Mouse (Mus musculus): Measurements from ENCODE around the gene Dip2a. TPM values are rescaled to one million over a fixed set of nuclear protein-coding genes. Genes with fewer than 3 reads are reported as not detected.

Gene Dip2a
- polyA plus RNA-seq, 1 experiment from 2014 or later, result 6.3 TPM

DNA sequence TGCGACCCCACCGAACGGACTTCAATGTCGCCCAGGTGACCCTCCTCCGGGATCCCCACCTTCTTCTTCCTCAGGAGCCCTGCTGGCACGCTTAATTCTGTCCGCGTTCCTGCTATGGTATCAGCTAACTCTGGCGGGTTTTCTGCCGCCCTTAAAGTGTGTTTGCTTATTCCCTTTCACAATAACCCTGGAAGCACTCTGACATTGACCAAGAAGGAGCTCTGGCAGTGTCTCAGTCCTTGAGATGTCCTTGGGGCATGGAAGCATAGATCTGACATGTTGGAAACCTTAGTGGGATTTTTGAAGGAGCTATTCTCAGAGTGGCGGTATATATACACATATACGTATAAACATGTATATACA is 430 bp upstream of the Dip2a start:
- ATAC-seq (ENCODE audit: insufficient number of reproducible peaks, insufficient read depth, low FRiP score, low read depth), result peak; percentile 29; the same call in 1 of the 2 replicates
- no peaks in the 10 kb centered on the region for H3K27me3 ChIP-seq (ENCODE audit: control insufficient read depth, insufficient read depth, low read length)
- H3K4me1 ChIP-seq (ENCODE audit: control insufficient read depth in 2 of 2, insufficient read depth in 2 of 2, low read length in 2 of 2), result peaks cover 6 to 14% of the 10 kb centered on the region in 2 experiments
- H3K4me2 ChIP-seq (ENCODE audit: low read length), result peak overlapping the region; percentile 81
- peaks cover 14% of the 10 kb centered on the region for H3K36me3 ChIP-seq (ENCODE audit: control insufficient read depth, insufficient read depth, low read length)
- H3K9me3 ChIP-seq (ENCODE audit: control insufficient read depth, low read length), result no peaks in the 10 kb centered on the region
- H3K9ac ChIP-seq (ENCODE audit: low read length), result peak overlapping the region; percentile 91
- peak overlapping the region; percentile 74 to 80 for H3K27ac ChIP-seq (replicated peaks in 1 of 2; ENCODE audit: control insufficient read depth in 1 of 2, insufficient read depth in 1 of 2, low read depth in 2 of 2, low read length in 2 of 2)
- 5% methylated on average over 12 of the region's 12 CpGs for WGBS
- H3K4me3 ChIP-seq (ENCODE audit: control insufficient read depth in 1 of 2, insufficient read depth in 1 of 2, low read depth in 1 of 2, low read length in 2 of 2), result peak overlapping the region; percentile 79 to 93

DNA sequence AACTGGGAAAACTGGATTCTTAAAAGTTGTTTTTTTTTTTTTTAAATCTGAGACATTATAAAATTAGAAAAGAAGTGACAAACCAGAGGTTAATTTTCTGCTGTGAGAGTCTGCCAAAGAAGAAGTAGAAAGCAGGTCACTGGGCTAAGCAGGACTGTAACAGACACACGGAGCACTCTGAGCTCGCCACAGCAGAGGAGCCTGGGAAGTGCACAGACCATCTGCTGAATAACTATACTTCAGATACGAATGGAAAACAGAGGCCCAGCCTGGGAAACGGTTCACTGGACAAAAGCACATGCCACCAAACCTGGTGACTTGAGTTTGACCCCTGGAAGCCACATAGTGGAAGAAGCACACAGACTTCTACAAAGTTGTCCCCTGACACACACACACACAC is 10.7 kb downstream of the Dip2a start:
- Histone ChIP-seq H3K4me2 (ENCODE audit: low read length) (no peak overlapping the region), H3K4me3 (ENCODE audit: control insufficient read depth in 1 of 2, insufficient read depth in 1 of 2, low read depth in 1 of 2, low read length in 2 of 2) (no peak overlapping the region), H3K9me3 (ENCODE audit: control insufficient read depth, low read length) (no peaks in the 10 kb centered on the region), H3K4me1 (ENCODE audit: control insufficient read depth in 2 of 2, insufficient read depth in 2 of 2, low read length in 2 of 2) (peaks cover 3 to 25% of the 10 kb centered on the region in 2 experiments; a peak in 3 of 4 replicates), H3K36me3 (ENCODE audit: control insufficient read depth, insufficient read depth, low read length) (no peaks in the 10 kb centered on the region), H3K9ac (ENCODE audit: low read length) (no peak overlapping the region), H3K27me3 (ENCODE audit: control insufficient read depth, insufficient read depth, low read length) (no peaks in the 10 kb centered on the region), H3K27ac (replicated peaks in 1 of 2; ENCODE audit: control insufficient read depth in 1 of 2, insufficient read depth in 1 of 2, low read depth in 2 of 2, low read length in 2 of 2) (peak overlapping the region; percentile 14 to 48; a peak in 2 of 4 replicates)
- WGBS, result 17% methylated on average over 4 of the region's 4 CpGs
- no peak for ATAC-seq (ENCODE audit: insufficient number of reproducible peaks, insufficient read depth, low FRiP score, low read depth)

DNA sequence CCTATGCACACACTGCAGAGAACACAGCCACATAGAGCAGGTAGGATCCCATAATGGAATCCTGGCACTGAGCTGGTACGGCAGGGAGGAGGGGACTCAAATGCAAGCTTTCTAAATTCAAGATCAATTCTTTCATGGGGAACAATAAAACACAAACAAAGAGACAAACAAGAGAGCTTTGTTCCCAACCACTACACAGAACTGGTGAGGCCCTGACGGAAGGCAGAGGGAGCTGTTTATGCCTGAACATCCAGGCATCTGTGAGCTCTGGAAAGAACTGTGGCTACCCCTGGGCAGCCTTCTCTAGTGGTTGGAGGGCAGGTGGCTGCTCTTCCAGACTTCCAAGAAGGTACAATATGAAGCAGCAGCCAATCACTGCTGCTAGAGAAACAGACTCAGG is 13.1 kb downstream of the Dip2a start:
- Histone ChIP-seq H3K9ac (ENCODE audit: low read length) (no peak overlapping the region), H3K4me3 (ENCODE audit: control insufficient read depth in 1 of 2, insufficient read depth in 1 of 2, low read depth in 1 of 2, low read length in 2 of 2) (no peak overlapping the region), H3K27ac (replicated peaks in 1 of 2; ENCODE audit: control insufficient read depth in 1 of 2, insufficient read depth in 1 of 2, low read depth in 2 of 2, low read length in 2 of 2) (no peak overlapping the region), H3K9me3 (ENCODE audit: control insufficient read depth, low read length) (no peaks in the 10 kb centered on the region), H3K36me3 (ENCODE audit: control insufficient read depth, insufficient read depth, low read length) (no peaks in the 10 kb centered on the region), H3K27me3 (ENCODE audit: control insufficient read depth, insufficient read depth, low read length) (no peaks in the 10 kb centered on the region), H3K4me2 (ENCODE audit: low read length) (no peak overlapping the region), H3K4me1 (ENCODE audit: control insufficient read depth in 2 of 2, insufficient read depth in 2 of 2, low read length in 2 of 2) (peaks cover 3 to 32% of the 10 kb centered on the region in 2 experiments; a peak in 3 of 4 replicates)
- ATAC-seq (ENCODE audit: insufficient number of reproducible peaks, insufficient read depth, low FRiP score, low read depth), result no peak
- 86% methylated on average over 2 of the region's 2 CpGs for WGBS

DNA sequence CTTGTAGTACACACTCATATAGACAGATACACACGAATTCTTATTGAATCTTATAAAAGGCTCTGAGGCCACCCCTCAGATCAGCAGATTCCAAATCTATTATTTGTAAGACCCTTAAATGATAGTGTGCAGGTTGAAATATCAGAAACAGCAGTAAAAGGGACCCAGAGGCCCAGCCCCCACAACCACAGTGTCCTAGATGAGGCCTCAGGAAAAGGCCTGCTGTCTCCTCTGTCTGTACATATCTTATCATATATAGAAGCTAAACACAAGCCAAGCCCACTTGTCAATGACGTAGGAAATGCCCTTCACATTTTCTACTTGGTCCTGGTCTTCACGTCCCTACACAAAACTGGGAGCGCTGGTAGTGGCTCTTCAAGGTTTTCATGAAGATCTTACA is 16.0 kb downstream of the Dip2a start:
- 48% methylated on average over 4 of the region's 4 CpGs for WGBS
- peaks cover 2 to 18% of the 10 kb centered on the region in 2 experiments; a peak in 2 of 4 replicates for H3K4me1 ChIP-seq (ENCODE audit: control insufficient read depth in 2 of 2, insufficient read depth in 2 of 2, low read length in 2 of 2)
- no peak overlapping the region for H3K4me2 ChIP-seq (ENCODE audit: low read length)
- peaks cover 9% of the 10 kb centered on the region; the same call in 1 of the 2 replicates for H3K36me3 ChIP-seq (ENCODE audit: control insufficient read depth, insufficient read depth, low read length)
- H3K27ac ChIP-seq (replicated peaks in 1 of 2; ENCODE audit: control insufficient read depth in 1 of 2, insufficient read depth in 1 of 2, low read depth in 2 of 2, low read length in 2 of 2), result no peak overlapping the region
- H3K9me3 ChIP-seq (ENCODE audit: control insufficient read depth, low read length), result no peaks in the 10 kb centered on the region
- no peak overlapping the region for H3K4me3 ChIP-seq (ENCODE audit: control insufficient read depth in 1 of 2, insufficient read depth in 1 of 2, low read depth in 1 of 2, low read length in 2 of 2)
- no peak overlapping the region for H3K9ac ChIP-seq (ENCODE audit: low read length)
- ATAC-seq (ENCODE audit: insufficient number of reproducible peaks, insufficient read depth, low FRiP score, low read depth), result no peak
- no peaks in the 10 kb centered on the region for H3K27me3 ChIP-seq (ENCODE audit: control insufficient read depth, insufficient read depth, low read length)

DNA sequence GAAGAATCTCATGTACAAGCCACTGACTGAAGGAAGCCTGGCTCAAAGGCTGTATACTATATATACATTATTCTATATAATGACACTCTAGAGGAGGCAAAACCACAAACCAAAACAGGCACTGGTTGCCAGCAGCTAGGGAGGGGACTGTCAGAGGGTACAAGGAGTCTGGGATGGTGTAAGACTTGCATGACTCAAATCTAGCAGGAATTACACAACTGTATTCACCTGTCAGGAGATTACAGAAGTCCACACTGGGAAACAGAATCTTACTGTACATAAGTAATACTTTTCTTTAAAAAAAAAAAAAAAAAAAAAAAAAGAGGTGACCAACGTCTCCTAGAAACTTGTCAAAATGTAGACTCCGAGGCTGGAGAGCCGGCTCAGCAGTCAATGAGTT is 16.5 kb downstream of the Dip2a start:
- Histone ChIP-seq H3K4me1 (ENCODE audit: control insufficient read depth in 2 of 2, insufficient read depth in 2 of 2, low read length in 2 of 2) (peaks cover 2 to 17% of the 10 kb centered on the region in 2 experiments; a peak in 2 of 4 replicates), H3K9ac (ENCODE audit: low read length) (no peak overlapping the region), H3K27ac (replicated peaks in 1 of 2; ENCODE audit: control insufficient read depth in 1 of 2, insufficient read depth in 1 of 2, low read depth in 2 of 2, low read length in 2 of 2) (no peak overlapping the region), H3K4me2 (ENCODE audit: low read length) (no peak overlapping the region), H3K9me3 (ENCODE audit: control insufficient read depth, low read length) (no peaks in the 10 kb centered on the region), H3K4me3 (ENCODE audit: control insufficient read depth in 1 of 2, insufficient read depth in 1 of 2, low read depth in 1 of 2, low read length in 2 of 2) (no peak overlapping the region), H3K36me3 (ENCODE audit: control insufficient read depth, insufficient read depth, low read length) (peaks cover 9% of the 10 kb centered on the region; the same call in 1 of the 2 replicates), H3K27me3 (ENCODE audit: control insufficient read depth, insufficient read depth, low read length) (no peaks in the 10 kb centered on the region)
- WGBS, result 75% methylated on average over 3 of the region's 3 CpGs
- ATAC-seq (ENCODE audit: insufficient number of reproducible peaks, insufficient read depth, low FRiP score, low read depth), result no peak

DNA sequence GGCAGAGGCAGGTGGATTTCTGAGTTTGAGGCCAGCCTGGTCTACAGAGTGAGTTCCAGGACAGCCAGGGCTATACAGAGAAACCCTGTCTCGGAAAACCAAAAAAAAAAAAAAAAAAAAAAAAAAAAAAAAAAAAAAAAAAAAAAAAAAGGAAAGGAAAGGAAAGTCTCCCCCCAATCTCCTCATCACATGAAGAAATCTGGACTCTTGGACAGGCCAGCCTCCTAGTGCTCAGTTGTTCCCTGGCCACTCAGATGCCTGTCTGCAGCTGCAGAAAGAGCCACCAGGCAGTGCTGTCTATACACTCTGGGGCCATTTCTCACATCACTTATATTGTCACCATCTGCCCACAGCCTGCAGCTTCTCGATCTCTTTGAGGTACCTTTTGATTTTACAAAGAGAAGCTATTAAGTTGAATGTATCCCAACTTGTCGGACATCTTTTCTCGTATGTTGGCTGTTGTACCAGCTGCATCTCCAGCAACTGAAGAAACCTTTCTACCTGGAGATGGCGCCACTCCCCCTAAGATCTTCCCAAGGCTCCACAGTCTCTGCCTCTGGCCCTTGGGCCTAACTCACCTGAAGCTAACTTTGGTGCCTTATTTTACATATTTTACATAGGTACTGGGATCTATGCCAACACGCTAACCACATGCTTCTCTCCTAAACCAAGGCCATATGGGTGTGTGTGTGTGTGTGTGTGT is 18.6 kb downstream of the Dip2a start:
- Histone ChIP-seq H3K9me3 (ENCODE audit: control insufficient read depth, low read length) (no peaks in the 10 kb centered on the region), H3K27me3 (ENCODE audit: control insufficient read depth, insufficient read depth, low read length) (no peaks in the 10 kb centered on the region), H3K4me3 (ENCODE audit: control insufficient read depth in 1 of 2, insufficient read depth in 1 of 2, low read depth in 1 of 2, low read length in 2 of 2) (no peak overlapping the region), H3K9ac (ENCODE audit: low read length) (no peak overlapping the region), H3K36me3 (ENCODE audit: control insufficient read depth, insufficient read depth, low read length) (peaks cover 9% of the 10 kb centered on the region), H3K4me2 (ENCODE audit: low read length) (no peak overlapping the region), H3K27ac (replicated peaks in 1 of 2; ENCODE audit: control insufficient read depth in 1 of 2, insufficient read depth in 1 of 2, low read depth in 2 of 2, low read length in 2 of 2) (no peak overlapping the region), H3K4me1 (ENCODE audit: control insufficient read depth in 2 of 2, insufficient read depth in 2 of 2, low read length in 2 of 2) (peaks cover 2 to 15% of the 10 kb centered on the region in 2 experiments; a peak in 2 of 4 replicates)
- WGBS, result 69% methylated on average over 6 of the region's 6 CpGs
- no peak for ATAC-seq (ENCODE audit: insufficient number of reproducible peaks, insufficient read depth, low FRiP score, low read depth)

DNA sequence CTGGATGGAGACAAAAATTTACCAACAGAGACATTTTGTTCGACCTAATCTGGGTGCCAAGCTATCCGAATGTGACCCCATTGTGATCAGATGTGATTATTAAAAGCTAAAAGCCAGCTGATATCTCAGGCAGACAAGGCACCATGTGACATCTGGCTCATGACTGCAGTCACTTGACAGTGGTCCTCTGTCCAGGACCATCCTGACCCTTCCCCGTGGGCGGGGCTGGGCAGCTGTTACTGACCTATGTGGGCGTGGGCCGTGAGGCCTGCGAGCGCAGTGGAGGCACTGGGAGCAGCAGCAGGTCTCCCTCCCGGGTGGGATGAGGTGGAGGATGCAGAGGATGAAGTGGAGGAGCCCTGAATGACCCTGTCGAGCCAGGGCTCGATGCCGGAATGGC is 27.5 kb downstream of the Dip2a start:
- H3K4me3 ChIP-seq (ENCODE audit: control insufficient read depth in 1 of 2, insufficient read depth in 1 of 2, low read depth in 1 of 2, low read length in 2 of 2), result no peak overlapping the region
- H3K36me3 ChIP-seq (ENCODE audit: control insufficient read depth, insufficient read depth, low read length), result peaks cover 61% of the 10 kb centered on the region
- H3K4me2 ChIP-seq (ENCODE audit: low read length), result no peak overlapping the region
- no peaks in the 10 kb centered on the region for H3K4me1 ChIP-seq (ENCODE audit: control insufficient read depth in 2 of 2, insufficient read depth in 2 of 2, low read length in 2 of 2)
- H3K27me3 ChIP-seq (ENCODE audit: control insufficient read depth, insufficient read depth, low read length), result no peaks in the 10 kb centered on the region
- no peak overlapping the region for H3K27ac ChIP-seq (replicated peaks in 1 of 2; ENCODE audit: control insufficient read depth in 1 of 2, insufficient read depth in 1 of 2, low read depth in 2 of 2, low read length in 2 of 2)
- WGBS, result 86% methylated on average over 12 of the region's 12 CpGs
- no peaks in the 10 kb centered on the region for H3K9me3 ChIP-seq (ENCODE audit: control insufficient read depth, low read length)
- ATAC-seq (ENCODE audit: insufficient number of reproducible peaks, insufficient read depth, low FRiP score, low read depth), result no peak
- no peak overlapping the region for H3K9ac ChIP-seq (ENCODE audit: low read length)

DNA sequence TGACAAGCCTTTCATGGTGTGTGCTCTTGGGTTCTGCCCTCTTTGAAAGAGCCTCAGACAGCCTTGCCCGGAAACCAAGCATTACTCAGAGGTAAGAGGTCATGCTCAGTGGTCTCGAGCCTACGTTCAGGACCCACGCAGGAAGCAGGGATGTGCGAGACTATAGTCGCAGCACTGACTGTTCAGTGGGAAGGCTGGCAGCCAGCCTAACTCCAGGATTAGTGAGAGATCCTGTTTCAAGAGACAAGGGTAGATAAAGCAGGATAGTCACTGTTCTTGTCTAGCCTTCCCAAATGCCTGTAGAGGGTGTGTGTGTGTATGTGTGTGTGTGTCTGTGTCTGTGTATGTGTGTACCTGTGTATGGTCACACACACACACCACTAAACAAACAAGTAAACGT is 28.9 kb downstream of the Dip2a start:
- 44% methylated on average over 7 of the region's 7 CpGs for WGBS
- H3K4me1 ChIP-seq (ENCODE audit: control insufficient read depth in 2 of 2, insufficient read depth in 2 of 2, low read length in 2 of 2), result no peaks in the 10 kb centered on the region

More for the DNA sequence above, 28.9 kb downstream of the Dip2a start:
- no peaks in the 10 kb centered on the region for H3K27me3 ChIP-seq (ENCODE audit: control insufficient read depth, insufficient read depth, low read length)
- no peaks in the 10 kb centered on the region for H3K9me3 ChIP-seq (ENCODE audit: control insufficient read depth, low read length)
- ATAC-seq (ENCODE audit: insufficient number of reproducible peaks, insufficient read depth, low FRiP score, low read depth), result no peak
- peaks cover 67% of the 10 kb centered on the region for H3K36me3 ChIP-seq (ENCODE audit: control insufficient read depth, insufficient read depth, low read length)
- H3K9ac ChIP-seq (ENCODE audit: low read length), result no peak overlapping the region
- no peak overlapping the region for H3K4me3 ChIP-seq (ENCODE audit: control insufficient read depth in 1 of 2, insufficient read depth in 1 of 2, low read depth in 1 of 2, low read length in 2 of 2)
- no peak overlapping the region for H3K4me2 ChIP-seq (ENCODE audit: low read length)
- no peak overlapping the region for H3K27ac ChIP-seq (replicated peaks in 1 of 2; ENCODE audit: control insufficient read depth in 1 of 2, insufficient read depth in 1 of 2, low read depth in 2 of 2, low read length in 2 of 2)
